In the genomic region with DNA sequence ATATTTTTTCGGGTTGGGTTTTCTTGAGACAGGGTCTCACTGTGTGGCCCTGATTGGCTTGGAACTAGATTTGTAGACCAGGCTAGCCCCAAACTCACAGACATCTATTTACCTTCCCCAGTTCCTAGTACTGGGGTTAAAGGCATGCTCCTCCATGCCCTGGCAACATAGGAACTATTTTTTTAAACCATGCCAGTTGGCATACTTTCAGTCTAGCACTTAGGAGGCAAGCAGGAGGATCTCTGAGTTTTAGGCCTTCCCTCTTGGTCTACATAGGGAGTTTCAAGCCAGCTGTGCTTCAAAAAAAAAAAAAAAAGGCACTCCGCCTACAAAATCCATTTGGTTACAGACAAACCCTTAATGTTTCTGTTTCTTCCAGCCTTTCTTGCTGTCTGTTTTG, we compare ENCODE assay signal across 26 mouse cellular contexts. TPM values are rescaled to one million over a fixed set of nuclear protein-coding genes. Genes with fewer than 3 reads are reported as not detected.
"Had no signal": no experiment of that assay in that cellular context is flagged by ENCODE, and none has a peak within 500 bp of the region (broad histone marks: within the 10 kb centered on the region; RNA-seq: fewer than 3 reads in every experiment).

No protein-coding gene starts in this region.

- ATAC-seq: hindbrain, postnatal 0 days; intestine, embryonic 16.5 days; liver, embryonic 12.5 days had no signal

- H3K4me3 ChIP-seq: heart, embryonic 13.5 days; heart, embryonic 15.5 days; hindbrain, embryonic 13.5 days; hindbrain, embryonic 15.5 days; layer of hippocampus, adult 2 months; limb, embryonic 13.5 days; limb, embryonic 15.5 days; liver, embryonic 12.5 days had no signal

- H3K9ac ChIP-seq: heart, embryonic 13.5 days; heart, embryonic 15.5 days; hindbrain, embryonic 13.5 days; hindbrain, embryonic 15.5 days; limb, embryonic 13.5 days; limb, embryonic 15.5 days; liver, embryonic 12.5 days; liver, embryonic 14.5 days had no signal

- H3K4me2 ChIP-seq: heart, embryonic 11.5 days; heart, embryonic 13.5 days; heart, embryonic 15.5 days; hindbrain, embryonic 13.5 days; hindbrain, embryonic 15.5 days; limb, embryonic 13.5 days; limb, embryonic 15.5 days; liver, embryonic 12.5 days had no signal

- H3K9me3 ChIP-seq: heart, embryonic 13.5 days; heart, embryonic 15.5 days; hindbrain, embryonic 13.5 days; hindbrain, embryonic 15.5 days; limb, embryonic 13.5 days; limb, embryonic 15.5 days; liver, embryonic 12.5 days had no signal

- H3K27ac ChIP-seq: heart, embryonic 13.5 days; heart, embryonic 15.5 days; hindbrain, embryonic 13.5 days; hindbrain, embryonic 15.5 days; hindbrain, postnatal 0 days; layer of hippocampus, adult 2 months; limb, embryonic 13.5 days; limb, embryonic 15.5 days; liver, embryonic 12.5 days; liver, embryonic 14.5 days had no signal

- DNase-seq: gastrocnemius, postnatal 10 days; gastrocnemius, postnatal 25 days; heart, adult 18-20 months; heart, postnatal 14 days; heart, postnatal 36 days; kidney, adult 18-20 months; kidney, adult 8-10 months; kidney, postnatal 10 days; kidney, postnatal 25 days; kidney, postnatal 4 days; layer of hippocampus, adult 9-11 months; layer of hippocampus, postnatal 36 days; left cerebral cortex, postnatal 4 days had no signal

- H3K27me3 ChIP-seq: heart, embryonic 13.5 days; heart, embryonic 15.5 days; hindbrain, embryonic 13.5 days; hindbrain, embryonic 15.5 days; limb, embryonic 13.5 days; limb, embryonic 15.5 days; liver, embryonic 12.5 days had no signal

RNA-seq across cellular contexts. Expression of a gene that starts 37.6 kb away (rescaled TPM):
- polyA plus RNA-seq: liver, adult 2 months had no signal

RNA-seq across cellular contexts. Expression of a gene that starts 45.8 kb away (rescaled TPM):
- polyA plus RNA-seq: liver, adult 2 months had no signal
